Mouse (Mus musculus) lung, postnatal 10 days (tissue): ENCODE measurements around the gene Catsperd.
A peak's percentile ranks its signal among the peaks of the same experiment; 100 is the strongest.

Source experiments
- DNase-seq: peaks from one replicate; pipeline ENCODE4 v3.0.0; 2021

Catsperd gene

DNA sequence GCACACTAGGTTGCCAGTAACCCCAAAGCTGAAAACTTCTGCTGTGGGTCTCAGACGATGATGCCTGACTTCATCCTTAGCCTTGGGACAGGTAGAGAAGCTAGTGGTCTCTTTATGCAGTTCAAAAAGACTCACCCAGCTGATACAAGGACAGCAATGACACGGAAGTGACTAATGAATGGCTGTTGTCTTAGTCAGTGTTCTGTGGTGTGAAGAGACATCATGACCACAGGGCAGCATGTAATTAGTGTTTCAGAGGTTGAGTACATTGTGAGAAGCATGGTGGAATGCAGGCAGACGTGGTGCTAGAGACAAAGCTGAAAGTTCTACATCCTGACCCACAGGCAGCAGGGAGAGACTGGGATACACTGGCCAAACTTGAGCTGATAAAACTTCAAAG lies 39.6 kb downstream of the Catsperd start:
- DNase-seq: no peak

GRCm38 (mm10) chr17:56668384-56669144 lies 40.6 kb downstream of the Catsperd start:
- peak; percentile 87 for DNase-seq

DNA sequence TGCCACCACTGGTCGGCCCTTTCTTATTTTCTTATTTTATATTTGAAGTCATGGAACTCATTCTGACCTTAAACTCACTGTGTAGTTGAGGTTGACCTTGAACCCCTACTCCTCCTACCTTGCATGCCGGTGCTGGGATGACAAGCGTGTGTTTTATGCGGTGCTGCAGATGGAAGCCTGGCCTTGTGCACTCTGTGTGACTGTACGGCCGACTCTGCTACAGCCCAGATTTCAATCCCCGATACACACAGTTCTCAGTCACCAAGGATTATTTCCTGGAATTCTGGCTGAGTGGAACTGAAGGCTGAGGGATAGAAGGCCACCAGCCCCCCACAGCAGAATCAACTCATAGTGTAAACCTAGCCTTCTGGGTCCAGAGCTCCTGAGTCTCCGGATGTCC lies 41.8 kb downstream of the Catsperd start:
- DNase-seq: no peak

- peak; percentile 99 for DNase-seq
Observed at GRCm38 (mm10) chr17:56672941-56673646, 45.2 kb downstream of the Catsperd start, which contains the start of gene Ranbp3. Gene Ranbp3 (plus strand): TSS chr17:56673294.

DNA sequence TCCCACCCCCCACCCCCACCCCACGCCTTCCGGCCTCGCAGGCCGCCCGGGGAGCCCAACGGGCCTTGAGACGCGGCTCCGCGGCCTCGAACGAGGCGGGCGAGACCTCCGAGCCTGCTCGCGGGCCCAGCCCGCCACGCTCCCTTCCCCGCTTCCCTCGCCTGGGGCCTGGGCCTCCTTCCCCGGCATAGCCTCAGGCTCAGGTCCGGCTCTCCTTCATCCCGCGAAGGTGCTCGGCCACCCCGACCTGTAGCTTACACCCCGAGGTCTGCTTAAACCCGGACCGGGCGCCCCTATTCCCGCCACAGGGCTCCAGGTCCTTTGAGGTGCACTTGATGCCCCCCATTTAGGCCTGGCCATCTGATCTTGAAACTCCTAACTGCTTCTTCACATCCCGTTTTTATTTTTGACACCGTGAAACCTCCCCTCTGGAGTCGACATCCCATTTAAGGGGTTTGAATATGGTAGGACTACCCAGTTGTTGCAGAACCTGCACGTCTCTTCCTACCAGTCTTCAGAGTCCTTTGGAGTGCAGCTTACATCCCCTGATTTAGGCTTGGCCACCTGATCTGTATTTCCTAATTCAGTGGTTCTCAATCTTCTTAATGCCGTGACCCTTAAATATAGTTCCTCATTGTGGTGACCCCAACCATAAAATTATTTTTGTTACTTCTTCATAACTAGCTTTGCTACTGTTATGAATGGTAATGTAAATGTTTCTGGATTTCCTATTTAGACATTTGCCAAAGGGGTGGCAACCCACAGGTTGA lies 45.9 kb downstream of the Catsperd start:
- peak; percentile 17 for DNase-seq

DNA sequence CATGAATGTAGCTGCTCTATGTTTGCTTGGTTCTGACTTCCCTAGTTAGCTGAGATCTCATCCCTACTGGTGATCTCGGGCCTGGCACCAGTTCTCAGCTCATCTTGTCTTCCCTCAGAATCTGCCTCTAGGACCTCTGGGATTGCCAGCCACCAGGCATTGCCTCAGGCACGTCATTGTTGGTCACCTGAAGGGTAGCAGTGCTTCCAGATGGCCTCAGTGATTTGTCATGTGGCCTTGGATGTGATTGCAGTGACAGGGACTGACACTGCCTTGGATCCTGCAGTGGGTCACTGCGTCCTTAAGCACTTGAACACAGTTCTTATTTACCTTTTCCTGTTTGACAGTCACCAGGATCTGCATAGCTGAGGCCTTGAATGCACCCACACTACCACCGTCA lies 53.8 kb downstream of the Catsperd start:
- no peak for DNase-seq

DNA sequence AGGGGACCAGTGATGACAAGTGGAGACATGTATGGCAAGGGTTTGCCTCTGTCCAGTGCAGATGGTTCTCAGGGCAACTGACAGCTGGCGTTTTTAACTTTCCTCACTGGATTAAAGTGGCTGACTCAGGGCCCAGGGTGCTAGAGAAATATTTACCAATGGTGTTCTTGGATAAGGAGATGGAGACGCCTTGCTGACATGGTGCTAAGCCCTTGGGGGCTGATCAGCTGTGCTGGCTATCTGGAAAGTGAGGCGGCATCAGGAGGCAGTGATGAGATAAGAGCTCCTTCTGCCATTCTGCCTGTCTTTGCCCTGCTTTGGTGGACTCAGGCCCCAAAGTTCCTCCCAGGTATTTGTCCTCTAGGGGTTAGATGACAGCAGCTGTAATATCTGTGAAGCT lies 54.9 kb downstream of the Catsperd start:
- no peak for DNase-seq

DNA sequence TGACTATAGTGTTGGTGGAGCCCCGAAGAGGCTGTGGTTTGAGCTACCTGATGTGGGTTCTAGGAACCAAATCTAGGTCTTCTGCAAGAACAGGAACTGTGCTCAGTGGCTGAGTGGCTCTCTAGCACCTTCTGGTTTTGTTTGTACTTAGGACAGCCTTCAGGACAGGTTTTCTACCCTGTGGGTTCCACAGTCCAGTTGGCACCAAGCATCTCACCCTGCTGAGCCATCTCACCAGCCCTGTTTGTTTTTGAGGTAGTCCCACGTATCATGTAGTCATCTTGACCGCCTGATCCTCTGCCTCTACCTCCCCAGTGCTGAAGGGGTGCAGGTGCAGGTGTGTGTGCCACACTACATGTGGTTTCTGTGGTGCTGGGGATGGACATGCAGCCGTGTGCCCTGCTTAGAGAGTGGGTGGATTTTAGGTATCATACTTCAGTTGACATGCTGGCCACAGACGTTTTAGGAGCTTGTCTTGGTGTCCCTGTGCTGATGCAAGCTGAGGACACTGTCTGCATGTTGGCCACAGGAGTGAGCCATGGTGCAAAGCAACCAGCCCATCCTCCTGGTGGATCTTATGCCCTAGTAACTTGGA lies 55.7 kb downstream of the Catsperd start:
- DNase-seq: no peak

- no peak for DNase-seq
Observed at GRCm38 (mm10) chr17:56684649-56685048, 56.7 kb downstream of the Catsperd start.

- no peak for DNase-seq
Observed at GRCm38 (mm10) chr17:56686801-56687200, 58.9 kb downstream of the Catsperd start.

DNA sequence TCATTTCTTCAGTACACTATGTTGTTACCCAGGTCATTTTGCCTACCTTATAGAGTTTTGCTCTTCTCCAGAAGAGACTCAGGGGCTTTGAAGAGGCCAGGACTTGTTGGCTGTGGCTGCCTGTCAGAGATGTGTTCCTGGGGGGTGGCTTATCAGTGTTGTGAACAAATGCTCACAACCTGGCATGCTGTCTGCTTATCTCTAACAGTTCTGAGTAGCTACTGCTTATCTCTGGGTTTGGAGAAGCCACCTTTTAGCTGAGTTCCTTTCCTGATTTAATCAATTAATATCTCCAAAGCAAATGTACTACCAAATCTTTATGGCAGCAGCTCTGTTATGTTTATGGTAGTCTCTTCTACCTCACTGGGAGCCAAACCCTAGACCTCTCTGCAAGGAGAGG lies 60.1 kb downstream of the Catsperd start:
- no peak for DNase-seq

- no peak for DNase-seq
Observed at GRCm38 (mm10) chr17:56688689-56689088, 60.7 kb downstream of the Catsperd start.

GRCm38 (mm10) chr17:56693395-56693794 lies 65.5 kb downstream of the Catsperd start:
- DNase-seq: no peak

DNA sequence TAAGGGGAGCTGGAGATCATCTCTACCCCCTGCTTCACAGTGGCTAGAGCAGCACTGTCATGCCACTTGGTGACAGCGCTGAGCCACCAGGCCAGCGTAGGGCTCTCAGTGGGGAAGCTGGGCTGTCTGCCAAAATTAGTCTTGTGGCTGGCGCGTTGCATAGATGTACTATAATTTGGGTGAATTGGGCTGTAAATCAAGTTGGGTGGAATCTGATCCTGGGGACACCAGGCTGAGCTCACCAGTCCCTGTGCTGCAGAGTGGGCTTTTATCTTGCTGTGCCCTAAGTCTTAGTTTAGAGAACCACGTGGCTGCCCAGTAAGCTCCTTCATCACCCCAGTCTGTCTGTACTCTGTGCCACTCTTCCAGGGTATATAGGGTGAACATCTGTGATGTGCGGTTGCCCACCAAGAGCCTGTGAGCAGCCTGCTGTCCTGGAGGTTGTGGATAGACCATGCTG lies 65.9 kb downstream of the Catsperd start:
- DNase-seq: peak; percentile 68

- DNase-seq: no peak
Observed at GRCm38 (mm10) chr17:56700451-56700850, 72.5 kb downstream of the Catsperd start.

DNA sequence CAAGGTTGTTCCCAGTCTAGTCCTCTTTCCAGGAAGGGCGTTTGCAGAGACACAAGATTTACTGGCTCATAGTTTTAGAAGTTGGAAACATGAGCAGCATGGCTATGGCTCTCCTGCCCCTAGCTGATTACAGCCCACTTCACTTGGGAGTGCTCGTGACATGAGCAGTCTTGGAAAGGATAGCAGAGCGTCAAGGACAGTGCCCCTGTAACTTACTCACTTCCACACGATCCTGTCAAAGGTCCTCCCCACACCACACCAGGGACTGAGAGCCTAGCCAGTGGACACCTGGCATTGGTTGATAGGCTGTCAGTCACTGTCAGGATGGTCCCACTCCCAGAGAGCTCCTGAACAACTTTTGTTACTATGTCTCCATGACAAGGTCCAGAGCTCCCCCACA lies 75.1 kb downstream of the Catsperd start:
- no peak for DNase-seq

GRCm38 (mm10) chr17:56706515-56706914 lies 78.6 kb downstream of the Catsperd start:
- DNase-seq: no peak

DNA sequence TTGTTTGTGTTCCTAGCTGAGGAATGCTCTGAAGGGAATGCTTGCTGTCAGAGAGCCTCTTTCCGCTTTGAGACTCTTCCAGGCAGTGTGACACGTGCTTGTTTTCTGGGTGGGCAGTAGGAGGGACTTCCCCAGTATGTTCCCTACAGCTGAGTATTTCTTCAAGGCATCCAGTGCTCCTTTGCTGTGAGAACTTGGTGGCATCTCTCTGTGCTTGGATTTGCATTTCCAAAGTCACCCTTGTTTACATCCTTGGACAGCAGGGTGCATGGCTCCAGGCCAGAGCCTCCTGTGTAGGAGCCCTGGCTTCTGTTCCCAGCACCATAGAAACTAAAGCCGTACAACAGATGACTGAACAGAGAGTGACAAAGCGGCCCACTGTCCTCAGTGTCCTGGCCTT lies 80.7 kb downstream of the Catsperd start:
- DNase-seq: no peak

DNA sequence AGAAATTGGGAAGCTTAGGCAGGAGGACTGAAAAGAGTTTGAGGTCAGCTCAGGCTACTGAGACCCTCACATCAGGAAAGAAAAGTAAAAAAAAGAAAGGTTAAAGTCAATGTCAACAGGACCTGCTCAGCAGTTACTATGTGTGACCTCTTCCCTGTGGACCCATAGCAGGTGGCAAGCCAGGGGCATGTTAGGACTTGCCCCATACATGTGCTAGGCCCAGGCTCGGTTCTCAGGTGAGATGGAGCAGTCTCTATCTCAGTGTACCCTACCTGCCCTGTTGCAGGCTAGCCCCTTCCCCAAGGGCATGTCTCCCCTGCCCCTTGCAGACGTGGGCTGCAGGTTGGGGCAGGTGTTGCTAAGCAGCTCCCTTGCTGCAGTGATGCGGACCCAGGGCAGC lies 81.8 kb downstream of the Catsperd start:
- no peak for DNase-seq
